Mouse (Mus musculus) urinary bladder, postnatal 25 days (tissue): ENCODE data around the gene Gtf2h3.

Source experiments
- DNase-seq: peaks from one replicate; pipeline ENCODE4 v3.0.0; 2022; ENCODE audit warnings: low spot score

The Gtf2h3 gene

GRCm38 (mm10) chr5:124636694-124637093 lies 57.8 kb downstream of the Gtf2h3 start:
- no peak for DNase-seq

- DNase-seq: no peak
Measured at GRCm38 (mm10) chr5:124637300-124637699, 58.4 kb downstream of the Gtf2h3 start.

- DNase-seq: no peak
Measured at GRCm38 (mm10) chr5:124637836-124638235, 58.9 kb downstream of the Gtf2h3 start.
